ENCODE assay signal across 8 mouse cellular contexts in genomic region chr5:99978699-99979442, GRCm38 (mm10). TPM values are rescaled to one million over a fixed set of nuclear protein-coding genes. Genes with fewer than 3 reads are reported as not detected.
A peak's percentile ranks its signal among the peaks of the same experiment; 100 is the strongest.
DNase-seq lines count a peak whose midpoint lies in the region; ATAC-seq lines count a peak whose summit lies in the region.

Gene Hnrnpd (minus strand): TSS chr5:99978938.
Gene 4930524J08Rik (plus strand): TSS chr5:99979061.

- H3K4me2 ChIP-seq in midbrain, embryonic 11.5 days: peak within 1 kb of the TSS; percentile 88

- peaks cover 2% of the 10 kb centered on the region; the same call in 1 of the 2 replicates for H3K9me3 ChIP-seq in embryonic facial prominence, embryonic 10.5 days
- H3K9me3 ChIP-seq in midbrain, embryonic 11.5 days (ENCODE audit: control insufficient read depth, low read length): no peaks in the 10 kb centered on the region

- no peaks in the 10 kb centered on the region for H3K27me3 ChIP-seq in embryonic facial prominence, embryonic 10.5 days (replicated peaks; ENCODE audit: low read depth, poor library complexity, severe bottlenecking)
- no peaks in the 10 kb centered on the region for H3K27me3 ChIP-seq in midbrain, embryonic 11.5 days (ENCODE audit: control insufficient read depth, insufficient read depth, low read length)

- DNase-seq in adrenal gland, postnatal 14 days: peak; percentile 97
- DNase-seq in embryonic facial prominence, embryonic 10.5 days (ENCODE audit: low spot score): peak; percentile 99
- DNase-seq in kidney, adult 11 months: peak; percentile 96
- peak; percentile 98 for DNase-seq in left cerebral cortex, postnatal 4 days
- peak; percentile 100 for DNase-seq in midbrain, embryonic 11.5 days (ENCODE audit: low spot score, missing footprints)
- DNase-seq in right cerebral cortex, postnatal 4 days: peak; percentile 95
- peak; percentile 98 for DNase-seq in yolk sac, embryonic 10.5 days (ENCODE audit: low spot score)

- peak within 1 kb of the TSS; percentile 98 for H3K9ac ChIP-seq in midbrain, embryonic 11.5 days (ENCODE audit: low read length)

- peak; percentile 73 for ATAC-seq in granulocyte monocyte progenitor cell, adult 5-6 weeks (replicated peaks; ENCODE audit: poor library complexity, severe bottlenecking)
- ATAC-seq in midbrain, embryonic 11.5 days (ENCODE audit: low FRiP score): peak; percentile 98

- H3K27ac ChIP-seq in embryonic facial prominence, embryonic 10.5 days (replicated peaks): peak within 1 kb of the TSS; percentile 100
- H3K27ac ChIP-seq in midbrain, embryonic 11.5 days (ENCODE audit: low read depth, low read length): peak within 1 kb of the TSS; percentile 96

- peaks cover 29% of the 10 kb centered on the region for H3K36me3 ChIP-seq in embryonic facial prominence, embryonic 10.5 days (replicated peaks)
- no peaks in the 10 kb centered on the region for H3K36me3 ChIP-seq in midbrain, embryonic 11.5 days (ENCODE audit: control insufficient read depth, insufficient read depth, low read length)

- intact Hi-C loops in left cerebral cortex, postnatal 4 days (cut with DNase I): loop anchor here (5.0 kb wide), 1 partner anchor 58 kb away; the partner anchor contains the start of genes Enoph1 and Hnrnpdl

- peaks cover 29% of the 10 kb centered on the region for H3K4me1 ChIP-seq in embryonic facial prominence, embryonic 10.5 days
- H3K4me1 ChIP-seq in midbrain, embryonic 11.5 days (ENCODE audit: control insufficient read depth, insufficient read depth, low read length): peaks cover 18% of the 10 kb centered on the region

- H3K4me3 ChIP-seq in embryonic facial prominence, embryonic 10.5 days: peak within 1 kb of the TSS; percentile 97
- H3K4me3 ChIP-seq in midbrain, embryonic 11.5 days (ENCODE audit: low read depth, low read length): peak within 1 kb of the TSS; percentile 97

- under 1% methylated on average over 97 of the region's 97 CpGs for WGBS in embryonic facial prominence, embryonic 10.5 days
- under 1% methylated on average over 74 of the region's 97 CpGs for WGBS in midbrain, embryonic 11.5 days

RNA-seq across cellular contexts. Expression of gene Hnrnpd, which starts in this region (rescaled TPM):
- total RNA-seq in adrenal gland, postnatal 14 days (2021): 175 and 223 TPM in 2 replicates
- polyA plus RNA-seq in embryonic facial prominence, embryonic 10.5 days (2016; fragmentation: Nextera tagmentation; extraction: Ambion mirVana): 253 and 268 TPM in 2 replicates
- 367 and 418 TPM in 2 replicates for total RNA-seq in granulocyte monocyte progenitor cell, adult 5-6 weeks (2014; fragmentation: Nextera tagmentation)
- 145 and 149 TPM in 2 replicates for total RNA-seq in granulocyte monocyte progenitor cell, adult 5-6 weeks (2017)
- total RNA-seq in left cerebral cortex, postnatal 4 days (2021): 100 to 1,000 TPM; 366 to 370 TPM
- polyA plus RNA-seq in midbrain, embryonic 11.5 days (2014; fragmentation: Nextera tagmentation; extraction: Ambion mirVana): 282 and 289 TPM in 2 replicates

RNA-seq across cellular contexts. Expression of gene 4930524J08Rik, which starts in this region (rescaled TPM):
- total RNA-seq in adrenal gland, postnatal 14 days (2021): 3.1 and 4.1 TPM in 2 replicates
- polyA plus RNA-seq in embryonic facial prominence, embryonic 10.5 days (2016; fragmentation: Nextera tagmentation; extraction: Ambion mirVana): 1.5 and 1.8 TPM in 2 replicates
- 3.4 and 3.5 TPM in 2 replicates for total RNA-seq in granulocyte monocyte progenitor cell, adult 5-6 weeks (2014; fragmentation: Nextera tagmentation)
- total RNA-seq in granulocyte monocyte progenitor cell, adult 5-6 weeks (2017): not detected in 2 replicates
- total RNA-seq in left cerebral cortex, postnatal 4 days (2021): 1 to 10 TPM; 3.0 to 4.3 TPM
- polyA plus RNA-seq in midbrain, embryonic 11.5 days (2014; fragmentation: Nextera tagmentation; extraction: Ambion mirVana): 2.0 and 2.3 TPM in 2 replicates

Comparison
In these comparisons a context has a peak if more than half of its experiments do, and no peak if none do; other contexts are left out.
1. Peak in every context shown above with its lines: DNase-seq, ATAC-seq, H3K4me3 ChIP-seq and H3K27ac ChIP-seq.